Mouse (Mus musculus): ENCODE measurements around the gene Nedd9. TPM values are rescaled to one million over a fixed set of nuclear protein-coding genes. Genes with fewer than 3 reads are reported as not detected.

Nedd9 gene
- total and polyA plus RNA-seq, 3 experiments, result 0.49 to 1.4 TPM; not detected in 1

GRCm38 (mm10) chr13:41500793-41501192, 13.6 kb upstream of the Nedd9 start:
- Histone ChIP-seq H3K27me3 (ENCODE audit: insufficient read depth, low read length) (no peaks in the 10 kb centered on the region), H3K4me1 (ENCODE audit: insufficient read depth, low read depth, low read length) (no peaks in the 10 kb centered on the region), H3K36me3 (replicated peaks) (no peaks in the 10 kb centered on the region), H3K9me3 (replicated peaks) (no peaks in the 10 kb centered on the region), H3K4me3 (ENCODE audit: low read depth, low read length) (no peak overlapping the region)
- TF ChIP-seq TAL1 (conservative IDR thresholded peaks at IDR 0.05; ENCODE audit: low read depth, low read length), result no peak
- TF ChIP-seq CTCF (IDR thresholded peaks at IDR 0.05; ENCODE audit: low read depth, low read length), result no peak
- no peak for TF ChIP-seq GATA2 (IDR thresholded peaks at IDR 0.05; ENCODE audit: borderline replicate concordance, low read depth, low read length)
- TF ChIP-seq POLR2AphosphoS5 (IDR thresholded peaks at IDR 0.05; ENCODE audit: insufficient replicate concordance, low read depth, low read length), result no peak
- TF ChIP-seq GATA1 (IDR thresholded peaks at IDR 0.05; ENCODE audit: borderline replicate concordance, low read length), result no peak
- DNase-seq (ENCODE audit: low spot score) (no peak), ATAC-seq (ENCODE audit: extremely low read depth, insufficient number of reproducible peaks, low FRiP score, poor library complexity, severe bottlenecking) (no peak)

DNA sequence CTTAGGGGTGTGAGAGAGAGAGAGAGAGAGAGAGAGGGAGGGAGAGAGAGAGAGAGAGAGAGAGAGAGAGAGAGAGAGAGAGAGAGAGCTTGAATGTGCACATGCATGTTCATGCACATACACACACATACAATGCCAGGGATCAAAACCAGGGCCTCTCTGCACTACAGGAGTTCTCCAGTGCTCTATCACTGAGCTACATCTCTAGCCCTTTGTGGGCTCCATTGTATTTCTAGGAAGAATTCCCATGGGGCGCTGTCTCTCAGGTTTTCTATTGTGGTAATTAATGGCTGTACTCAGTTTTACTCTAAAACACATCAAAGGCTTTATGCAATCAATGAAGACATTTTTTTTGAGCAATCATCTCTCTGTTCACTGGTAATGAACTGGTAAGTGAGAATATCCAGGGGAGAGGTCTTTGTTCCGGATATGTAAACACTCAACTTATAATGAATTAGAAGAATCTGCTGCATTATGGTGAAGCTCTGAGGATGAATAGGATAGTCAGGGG, 11.5 kb upstream of the Nedd9 start:
- ATAC-seq (ENCODE audit: extremely low read depth, insufficient number of reproducible peaks, low FRiP score, poor library complexity, severe bottlenecking), result no peak
- Histone ChIP-seq H3K9me3 (replicated peaks) (no peaks in the 10 kb centered on the region), H3K4me3 (ENCODE audit: low read depth, low read length) (no peak overlapping the region), H3K4me1 (ENCODE audit: insufficient read depth, low read depth, low read length) (no peaks in the 10 kb centered on the region), H3K36me3 (replicated peaks) (no peaks in the 10 kb centered on the region), H3K27me3 (ENCODE audit: insufficient read depth, low read length) (no peaks in the 10 kb centered on the region)
- no peak for DNase-seq (ENCODE audit: low spot score)
- TF ChIP-seq GATA1 (IDR thresholded peaks at IDR 0.05; ENCODE audit: borderline replicate concordance, low read length) (no peak), TAL1 (conservative IDR thresholded peaks at IDR 0.05; ENCODE audit: low read depth, low read length) (no peak), CTCF (IDR thresholded peaks at IDR 0.05; ENCODE audit: low read depth, low read length) (no peak), GATA2 (IDR thresholded peaks at IDR 0.05; ENCODE audit: borderline replicate concordance, low read depth, low read length) (no peak), POLR2AphosphoS5 (IDR thresholded peaks at IDR 0.05; ENCODE audit: insufficient replicate concordance, low read depth, low read length) (no peak)

DNA sequence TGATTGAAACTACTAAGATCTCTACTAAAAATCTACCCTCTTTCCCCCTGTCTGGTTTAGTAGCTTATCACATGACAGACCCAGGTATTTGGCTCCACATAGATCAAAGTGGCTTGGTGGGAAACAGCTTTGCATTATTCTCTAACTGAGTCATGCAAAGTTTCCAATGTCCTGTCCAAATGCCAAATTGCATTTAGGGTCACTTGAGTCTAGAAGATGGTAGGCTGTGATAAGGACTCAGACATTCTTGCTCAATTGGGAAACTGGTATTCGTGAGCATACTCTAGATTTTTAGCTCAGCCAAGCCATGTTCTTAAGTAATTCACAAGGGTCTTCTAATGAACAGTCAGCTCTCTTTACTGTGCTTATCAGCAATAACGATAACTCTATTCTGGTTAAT, 7.5 kb upstream of the Nedd9 start:
- H3K4me3 ChIP-seq (ENCODE audit: low read depth, low read length), result no peak overlapping the region
- TF ChIP-seq GATA2 (IDR thresholded peaks at IDR 0.05; ENCODE audit: borderline replicate concordance, low read depth, low read length), result no peak
- no peak for TF ChIP-seq GATA1 (IDR thresholded peaks at IDR 0.05; ENCODE audit: borderline replicate concordance, low read length)
- TF ChIP-seq POLR2AphosphoS5 (IDR thresholded peaks at IDR 0.05; ENCODE audit: insufficient replicate concordance, low read depth, low read length), result no peak
- TF ChIP-seq CTCF (IDR thresholded peaks at IDR 0.05; ENCODE audit: low read depth, low read length), result no peak
- TF ChIP-seq TAL1 (conservative IDR thresholded peaks at IDR 0.05; ENCODE audit: low read depth, low read length), result no peak
- peaks cover 7% of the 10 kb centered on the region; the same call in 1 of the 2 replicates for H3K27me3 ChIP-seq (ENCODE audit: insufficient read depth, low read length)
- no peaks in the 10 kb centered on the region for H3K4me1 ChIP-seq (ENCODE audit: insufficient read depth, low read depth, low read length)
- DNase-seq (ENCODE audit: low spot score) (no peak), ATAC-seq (ENCODE audit: extremely low read depth, insufficient number of reproducible peaks, low FRiP score, poor library complexity, severe bottlenecking) (no peak)
- no peaks in the 10 kb centered on the region for H3K36me3 ChIP-seq (replicated peaks)
- H3K9me3 ChIP-seq (replicated peaks), result no peaks in the 10 kb centered on the region

- H3K4me3 ChIP-seq (ENCODE audit: low read depth, low read length), result no peak overlapping the region
- TF ChIP-seq TAL1 (conservative IDR thresholded peaks at IDR 0.05; ENCODE audit: low read depth, low read length) (no peak), CTCF (IDR thresholded peaks at IDR 0.05; ENCODE audit: low read depth, low read length) (no peak), GATA1 (IDR thresholded peaks at IDR 0.05; ENCODE audit: borderline replicate concordance, low read length) (no peak), POLR2AphosphoS5 (IDR thresholded peaks at IDR 0.05; ENCODE audit: insufficient replicate concordance, low read depth, low read length) (no peak), GATA2 (IDR thresholded peaks at IDR 0.05; ENCODE audit: borderline replicate concordance, low read depth, low read length) (no peak)
- no peaks in the 10 kb centered on the region for H3K9me3 ChIP-seq (replicated peaks)
- no peak for ATAC-seq (ENCODE audit: extremely low read depth, insufficient number of reproducible peaks, low FRiP score, poor library complexity, severe bottlenecking)
- H3K4me1 ChIP-seq (ENCODE audit: insufficient read depth, low read depth, low read length), result no peaks in the 10 kb centered on the region
- no peak for DNase-seq (ENCODE audit: low spot score)
- peaks cover 8% of the 10 kb centered on the region for H3K27me3 ChIP-seq (ENCODE audit: insufficient read depth, low read length)
- H3K36me3 ChIP-seq (replicated peaks), result no peaks in the 10 kb centered on the region
Measured at GRCm38 (mm10) chr13:41491981-41492702, 5.0 kb upstream of the Nedd9 start.

- Histone ChIP-seq H3K36me3 (replicated peaks) (no peaks in the 10 kb centered on the region), H3K4me1 (ENCODE audit: insufficient read depth, low read depth, low read length) (no peaks in the 10 kb centered on the region), H3K27me3 (ENCODE audit: insufficient read depth, low read length) (peaks cover 11% of the 10 kb centered on the region), H3K4me3 (ENCODE audit: low read depth, low read length) (no peak overlapping the region), H3K9me3 (replicated peaks) (no peaks in the 10 kb centered on the region)
- DNase-seq (ENCODE audit: low spot score) (no peak), ATAC-seq (ENCODE audit: extremely low read depth, insufficient number of reproducible peaks, low FRiP score, poor library complexity, severe bottlenecking) (no peak)
- TF ChIP-seq TAL1 (conservative IDR thresholded peaks at IDR 0.05; ENCODE audit: low read depth, low read length) (no peak), POLR2AphosphoS5 (IDR thresholded peaks at IDR 0.05; ENCODE audit: insufficient replicate concordance, low read depth, low read length) (no peak), CTCF (IDR thresholded peaks at IDR 0.05; ENCODE audit: low read depth, low read length) (no peak), GATA1 (IDR thresholded peaks at IDR 0.05; ENCODE audit: borderline replicate concordance, low read length) (no peak), GATA2 (IDR thresholded peaks at IDR 0.05; ENCODE audit: borderline replicate concordance, low read depth, low read length) (no peak)
Measured at GRCm38 (mm10) chr13:41491522-41491921, 4.4 kb upstream of the Nedd9 start.

GRCm38 (mm10) chr13:41490282-41490681, 3.1 kb upstream of the Nedd9 start:
- DNase-seq (ENCODE audit: low spot score) (no peak), ATAC-seq (ENCODE audit: extremely low read depth, insufficient number of reproducible peaks, low FRiP score, poor library complexity, severe bottlenecking) (no peak)
- TF ChIP-seq CTCF (IDR thresholded peaks at IDR 0.05; ENCODE audit: low read depth, low read length), result no peak
- TF ChIP-seq TAL1 (conservative IDR thresholded peaks at IDR 0.05; ENCODE audit: low read depth, low read length), result no peak
- no peak for TF ChIP-seq GATA1 (IDR thresholded peaks at IDR 0.05; ENCODE audit: borderline replicate concordance, low read length)
- no peak for TF ChIP-seq POLR2AphosphoS5 (IDR thresholded peaks at IDR 0.05; ENCODE audit: insufficient replicate concordance, low read depth, low read length)
- TF ChIP-seq GATA2 (IDR thresholded peaks at IDR 0.05; ENCODE audit: borderline replicate concordance, low read depth, low read length), result no peak
- Histone ChIP-seq H3K4me1 (ENCODE audit: insufficient read depth, low read depth, low read length) (no peaks in the 10 kb centered on the region), H3K27me3 (ENCODE audit: insufficient read depth, low read length) (peaks cover 11% of the 10 kb centered on the region), H3K9me3 (replicated peaks) (no peaks in the 10 kb centered on the region), H3K36me3 (replicated peaks) (no peaks in the 10 kb centered on the region), H3K4me3 (ENCODE audit: low read depth, low read length) (no peak overlapping the region)
